Mouse (Mus musculus) heart, embryonic 16.5 days (tissue): Measurements from ENCODE around the gene Mras. TPM values are rescaled to one million over a fixed set of nuclear protein-coding genes. Genes with fewer than 3 reads are reported as not detected.

Experiments used
- ATAC-seq: fragments of 200-750 bp; cut with Nextera tagmentation; replicated peaks from 2 replicates; pipeline ENCODE4 v1.8.0; 2017; ENCODE audit warnings: moderate number of reproducible peaks; ENCODE audit not compliant: insufficient read depth, low FRiP score; ENCODE audit errors: extremely low read depth
- H3K27ac ChIP-seq: fragments of 300-500 bp; sonication (generic); 2 replicates; pipeline ENCODE4 v1.5.1; 2014; ENCODE audit warnings: mild to moderate bottlenecking, low read length, control low read depth, moderate library complexity
- H3K27me3 ChIP-seq: fragments of 300-500 bp; sonication (generic); 2 replicates; pipeline ENCODE4 v1.6.1; 2014; ENCODE audit warnings: low read length, mixed read lengths; ENCODE audit not compliant: control insufficient read depth, insufficient read depth
- H3K36me3 ChIP-seq: fragments of 300-500 bp; sonication (generic); 2 replicates; pipeline ENCODE4 v1.6.1; 2014; ENCODE audit not compliant: control insufficient read depth, insufficient read depth
- H3K4me1 ChIP-seq: fragments of 300-500 bp; sonication (generic); 2 replicates; pipeline ENCODE4 v1.6.1; 2014; ENCODE audit warnings: low read length, mixed read lengths; ENCODE audit not compliant: control insufficient read depth, insufficient read depth
- H3K4me2 ChIP-seq: fragments of 300-500 bp; sonication (generic); 2 replicates; pipeline ENCODE4 v1.6.1; 2014; ENCODE audit warnings: low read depth, mild to moderate bottlenecking, control low read depth, low read length
- H3K4me3 ChIP-seq: fragments of 300-500 bp; sonication (generic); 2 replicates; pipeline ENCODE4 v1.5.1; 2014; ENCODE audit warnings: mild to moderate bottlenecking, control low read depth, low read length
- H3K9ac ChIP-seq: fragments of 300-500 bp; sonication (generic); 2 replicates; pipeline ENCODE4 v1.6.1; 2014; ENCODE audit warnings: low read length, control low read depth
- H3K9me3 ChIP-seq: fragments of 300-500 bp; sonication (generic); replicated peaks from 2 replicates; pipeline ENCODE4 v1.6.1; 2016; ENCODE audit warnings: low read length; ENCODE audit not compliant: control insufficient read depth
- WGBS: fragments of 180-500 bp; shearing (Covaris S2); extraction: QIAGEN DNeasy Blood & Tissue Kit; methylation state at CpG from one replicate; pipeline ENCODE4 v1.1.7; 2014; 5-methylcytosine and 5-hydroxymethylcytosine counted together
- polyA plus RNA-seq: library from polyadenylated mRNA; unstranded; fragments of >200 nt; fragmentation: Nextera tagmentation; extraction: Ambion mirVana; gene quantifications from 2 replicates; pipeline ENCODE4 v1.2.1, GENCODE M21; 2015

Mras gene
- polyA plus RNA-seq, 1 experiment from 2014 or later, result 15.0 TPM

DNA sequence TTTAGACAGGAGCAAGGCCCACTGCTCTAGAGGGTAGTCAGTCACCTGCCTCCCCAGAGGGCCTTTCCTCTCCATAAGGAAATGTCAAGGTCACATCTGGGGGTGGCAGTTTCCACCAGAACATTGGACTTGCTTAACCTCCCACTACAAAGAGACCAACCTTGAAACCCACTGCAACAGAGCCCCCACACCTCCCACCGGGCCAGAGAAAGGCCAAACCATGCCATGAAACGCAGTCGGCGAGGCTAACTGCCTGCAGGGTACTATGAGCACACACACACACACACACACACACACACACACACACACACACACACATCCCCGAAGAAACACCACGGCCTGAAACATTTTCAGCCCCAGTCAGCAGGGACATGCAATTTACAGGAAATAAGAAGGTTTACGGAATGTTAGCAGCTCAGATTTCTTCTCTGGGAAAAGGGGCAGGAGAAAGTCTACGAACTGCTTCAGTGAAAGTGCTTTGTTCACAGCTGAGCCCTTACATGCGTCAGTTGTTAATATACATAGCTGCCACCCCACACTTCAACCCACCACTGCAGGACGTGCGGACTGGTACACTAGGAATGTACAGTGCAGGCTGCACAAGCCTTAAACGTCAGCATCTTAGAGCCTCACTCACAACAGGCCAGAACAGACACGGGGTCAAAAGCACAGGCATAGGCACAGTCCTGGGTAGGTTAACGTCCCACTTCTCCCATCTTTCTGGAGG, 2.1 kb downstream of the Mras start:
- Histone ChIP-seq H3K9me3 (no peaks in the 10 kb centered on the region), H3K4me1 (peaks cover 17% of the 10 kb centered on the region), H3K27ac (peak overlapping the region; percentile 84), H3K9ac (peak overlapping the region; percentile 87), H3K36me3 (no peaks in the 10 kb centered on the region), H3K27me3 (peaks cover 11% of the 10 kb centered on the region), H3K4me3 (peak overlapping the region; percentile 81), H3K4me2 (peak overlapping the region; percentile 96)
- 43% methylated on average over 14 of the region's 14 CpGs for WGBS
- ATAC-seq, result peak; percentile 67

DNA sequence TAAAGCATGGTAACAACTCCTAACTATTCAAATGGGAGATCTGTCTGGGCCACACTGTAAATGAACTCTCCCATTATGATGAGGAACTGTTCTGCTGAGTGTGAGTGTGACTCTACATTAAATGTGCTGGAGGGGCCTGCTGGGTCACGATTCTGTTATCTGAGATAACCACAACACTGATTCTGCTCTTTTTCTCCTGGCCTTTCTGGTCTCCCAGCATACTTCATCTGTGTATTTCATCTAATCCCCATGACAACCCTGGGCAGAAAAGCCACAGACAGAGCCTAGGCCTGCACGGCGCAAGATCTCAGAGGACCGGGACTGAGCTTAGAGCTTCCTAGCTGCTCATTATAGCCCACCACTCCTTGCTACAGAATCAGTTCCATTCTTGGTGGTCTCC, 4.7 kb downstream of the Mras start:
- H3K9ac ChIP-seq, result no peak overlapping the region
- 80% methylated on average over 4 of the region's 4 CpGs for WGBS
- H3K4me1 ChIP-seq, result peaks cover 24% of the 10 kb centered on the region
- H3K36me3 ChIP-seq, result no peaks in the 10 kb centered on the region
- ATAC-seq, result no peak
- no peaks in the 10 kb centered on the region; the same call in 1 of the 2 replicates for H3K27me3 ChIP-seq
- no peak overlapping the region for H3K4me2 ChIP-seq
- H3K9me3 ChIP-seq, result no peaks in the 10 kb centered on the region
- H3K4me3 ChIP-seq, result no peak overlapping the region
- no peak overlapping the region for H3K27ac ChIP-seq

DNA sequence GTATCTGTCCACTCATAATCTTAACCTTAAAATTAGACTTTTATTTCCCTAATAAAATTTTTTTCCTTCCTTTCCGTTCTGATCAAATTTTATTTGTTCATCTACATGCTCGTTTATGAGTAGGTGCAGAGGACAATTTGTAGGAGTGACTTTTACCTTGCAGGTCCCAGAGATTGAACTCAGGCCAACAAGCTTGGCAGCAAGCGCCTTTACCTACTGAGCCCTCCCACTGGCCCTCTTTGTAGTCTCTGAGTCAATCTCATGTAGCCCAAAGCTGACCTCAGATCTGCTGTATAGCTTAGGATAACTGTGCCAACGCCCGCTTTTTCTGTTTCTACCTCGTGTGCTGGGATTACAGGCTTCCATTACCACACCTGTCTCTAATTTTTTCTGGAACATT, 5.2 kb downstream of the Mras start:
- Histone ChIP-seq H3K27me3 (no peaks in the 10 kb centered on the region), H3K4me1 (peaks cover 19% of the 10 kb centered on the region; the same call in 1 of the 2 replicates), H3K36me3 (no peaks in the 10 kb centered on the region), H3K4me3 (no peak overlapping the region), H3K4me2 (no peak overlapping the region), H3K9ac (no peak overlapping the region), H3K9me3 (no peaks in the 10 kb centered on the region), H3K27ac (no peak overlapping the region)
- no peak for ATAC-seq
- WGBS, result 83% methylated on average over 6 of the region's 6 CpGs

DNA sequence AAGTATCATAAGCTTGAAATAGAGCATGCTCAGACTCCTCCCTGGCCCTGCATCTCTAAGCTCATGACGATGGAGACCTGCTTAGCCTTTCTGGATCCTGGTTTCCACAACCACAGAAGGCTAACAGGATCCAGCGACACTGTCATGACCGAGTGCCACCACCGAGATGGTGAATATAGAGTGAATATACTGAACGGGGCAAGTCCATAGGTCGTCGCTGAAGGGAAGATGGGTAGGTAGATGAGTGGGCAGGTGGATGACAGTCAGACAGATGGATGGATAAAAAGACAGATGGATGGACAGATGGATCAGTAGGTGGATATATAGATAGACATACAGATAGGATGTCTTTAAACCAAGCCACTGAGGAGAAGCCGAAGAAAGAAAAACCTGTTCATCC, 5.8 kb downstream of the Mras start:
- Histone ChIP-seq H3K36me3 (no peaks in the 10 kb centered on the region), H3K4me2 (no peak overlapping the region), H3K27ac (no peak overlapping the region), H3K4me3 (no peak overlapping the region), H3K9me3 (no peaks in the 10 kb centered on the region), H3K27me3 (no peaks in the 10 kb centered on the region), H3K4me1 (peaks cover 18% of the 10 kb centered on the region; the same call in 1 of the 2 replicates), H3K9ac (no peak overlapping the region)
- no peak for ATAC-seq
- 90% methylated on average over 8 of the region's 8 CpGs for WGBS

DNA sequence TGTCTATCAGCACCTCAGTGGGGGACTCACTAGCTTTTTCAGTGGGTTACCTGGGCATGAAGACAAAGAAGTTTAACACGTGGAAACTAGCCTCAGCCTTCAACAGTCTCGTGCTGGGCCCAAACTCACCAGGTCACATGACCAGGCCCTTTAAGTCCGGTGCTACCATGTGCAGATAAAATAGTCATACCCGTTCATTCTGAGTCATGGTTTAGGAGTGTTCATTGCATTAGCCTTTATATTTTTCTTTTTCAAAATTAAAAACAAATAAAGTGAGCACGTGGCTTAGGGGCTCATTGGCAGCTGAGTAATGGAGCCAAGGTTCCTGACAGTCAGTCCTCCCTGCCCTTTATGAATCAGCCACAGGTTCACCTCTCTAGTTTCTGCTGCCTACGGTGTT, 6.4 kb downstream of the Mras start:
- Histone ChIP-seq H3K36me3 (no peaks in the 10 kb centered on the region), H3K4me1 (peaks cover 17% of the 10 kb centered on the region; the same call in 1 of the 2 replicates), H3K4me3 (no peak overlapping the region), H3K27ac (no peak overlapping the region), H3K4me2 (no peak overlapping the region), H3K27me3 (no peaks in the 10 kb centered on the region), H3K9me3 (no peaks in the 10 kb centered on the region), H3K9ac (no peak overlapping the region)
- no peak for ATAC-seq
- 74% methylated on average over 6 of the region's 6 CpGs for WGBS

DNA sequence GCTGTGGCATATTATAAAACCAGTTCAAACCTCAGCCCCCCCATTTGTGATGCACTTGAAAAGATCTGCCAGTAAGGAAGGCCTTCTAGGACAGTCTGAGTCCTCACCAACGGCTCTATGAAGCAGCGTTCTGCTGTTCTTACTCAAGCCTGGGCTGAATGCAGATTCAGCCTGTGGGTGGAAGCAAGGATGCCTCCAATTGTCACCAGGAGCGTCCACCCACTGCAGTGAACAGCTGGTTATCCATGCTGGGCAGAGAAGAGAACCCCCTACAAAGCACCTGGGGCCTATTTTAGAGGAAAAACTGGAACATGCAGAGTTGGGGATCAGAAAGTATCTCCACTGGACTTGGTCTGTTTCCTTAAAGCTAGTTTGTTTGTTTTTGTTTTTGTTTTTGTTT, 7.3 kb downstream of the Mras start:
- Histone ChIP-seq H3K4me1 (peaks cover 12% of the 10 kb centered on the region; the same call in 1 of the 2 replicates), H3K4me3 (no peak overlapping the region), H3K27ac (no peak overlapping the region), H3K27me3 (no peaks in the 10 kb centered on the region), H3K9me3 (no peaks in the 10 kb centered on the region), H3K4me2 (no peak overlapping the region), H3K36me3 (no peaks in the 10 kb centered on the region), H3K9ac (no peak overlapping the region)
- ATAC-seq, result no peak
- 86% methylated on average over 3 of the region's 3 CpGs for WGBS

DNA sequence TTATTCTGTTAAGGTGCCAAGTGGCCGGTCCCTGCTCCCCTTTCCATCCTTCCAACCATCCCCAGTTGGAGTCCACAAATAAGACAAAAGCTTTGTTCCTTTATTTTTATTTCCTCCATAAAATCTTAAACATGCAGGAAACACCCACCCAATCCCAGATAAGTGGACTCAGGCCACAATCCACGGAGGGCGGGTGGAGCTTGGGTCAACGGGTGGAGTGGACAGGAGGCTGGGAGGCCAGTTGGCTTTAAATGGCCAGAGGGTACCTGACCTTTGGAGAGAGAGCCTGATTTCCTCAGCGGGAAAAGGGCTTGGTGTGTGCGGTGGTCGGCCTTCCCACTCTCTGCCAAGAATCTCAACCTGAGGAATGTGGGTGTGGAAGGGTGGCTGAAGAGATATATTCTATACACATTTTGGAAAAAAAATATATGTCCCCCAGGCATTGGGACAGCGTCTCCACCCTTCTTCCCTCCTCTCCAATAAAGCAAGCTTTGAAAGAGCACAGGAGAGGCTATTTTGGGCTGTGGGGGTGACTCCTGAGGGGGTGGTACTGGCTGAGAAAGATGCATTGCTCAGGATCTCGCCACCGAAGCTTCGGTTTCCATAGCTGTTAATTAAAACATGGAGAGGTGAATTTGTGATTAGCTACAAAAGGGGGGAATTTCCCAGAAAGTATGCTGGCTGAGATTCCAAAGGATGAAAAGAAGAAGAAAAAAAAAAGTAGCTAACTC, 8.4 kb downstream of the Mras start:
- Histone ChIP-seq H3K4me3 (no peak overlapping the region), H3K9ac (no peak overlapping the region), H3K4me2 (no peak overlapping the region), H3K27me3 (no peaks in the 10 kb centered on the region), H3K27ac (no peak overlapping the region), H3K9me3 (no peaks in the 10 kb centered on the region), H3K4me1 (peaks cover 8% of the 10 kb centered on the region; the same call in 1 of the 2 replicates), H3K36me3 (no peaks in the 10 kb centered on the region)
- WGBS, result 49% methylated on average over 11 of the region's 11 CpGs
- ATAC-seq, result no peak

DNA sequence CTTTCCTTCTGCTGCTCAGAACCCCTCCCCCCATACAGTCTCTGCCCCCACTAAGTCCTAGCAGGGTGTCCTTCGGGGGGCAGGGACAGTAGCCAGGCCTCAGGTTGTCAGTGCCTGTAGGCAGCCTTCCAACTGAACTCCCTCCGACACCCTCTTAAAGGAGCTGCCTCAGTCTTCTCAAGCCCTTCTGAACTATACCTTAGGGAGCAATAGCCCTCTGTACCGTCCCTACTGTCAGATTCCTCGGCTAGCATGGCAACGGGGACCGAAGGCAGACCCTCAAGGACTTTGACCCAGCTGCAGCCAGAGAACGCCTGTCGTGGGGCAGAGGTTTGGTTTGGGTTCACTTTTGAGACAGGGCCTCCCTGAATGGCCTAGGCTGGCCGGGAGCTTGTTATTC, 11.9 kb downstream of the Mras start:
- no peak overlapping the region for H3K4me3 ChIP-seq
- no peak overlapping the region for H3K9ac ChIP-seq
- H3K9me3 ChIP-seq, result no peaks in the 10 kb centered on the region
- no peak overlapping the region for H3K4me2 ChIP-seq
- WGBS, result 56% methylated on average over 9 of the region's 9 CpGs
- H3K27me3 ChIP-seq, result no peaks in the 10 kb centered on the region
- H3K27ac ChIP-seq, result no peak overlapping the region
- peaks cover 8% of the 10 kb centered on the region; the same call in 1 of the 2 replicates for H3K4me1 ChIP-seq
- no peaks in the 10 kb centered on the region for H3K36me3 ChIP-seq
- no peak for ATAC-seq

DNA sequence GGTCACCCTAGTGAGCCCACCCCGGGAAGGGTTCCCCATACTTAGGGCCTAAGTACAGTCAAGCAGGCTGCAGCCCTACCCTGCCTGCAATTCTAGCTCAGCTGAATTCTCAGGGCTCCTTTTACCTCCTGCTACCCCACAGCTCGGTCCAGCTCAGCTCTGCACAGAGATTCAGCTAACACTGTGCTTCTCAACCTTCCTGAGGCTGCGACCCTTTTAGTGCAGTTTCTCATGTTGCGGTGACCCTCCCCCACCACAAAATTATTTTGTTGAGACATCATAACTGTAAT, 12.7 kb downstream of the Mras start:
- no peak for ATAC-seq
- H3K36me3 ChIP-seq, result no peaks in the 10 kb centered on the region
- 71% methylated on average over 4 of the region's 4 CpGs for WGBS
- no peak overlapping the region for H3K4me3 ChIP-seq
- H3K9ac ChIP-seq, result no peak overlapping the region
- no peak overlapping the region for H3K27ac ChIP-seq
- no peaks in the 10 kb centered on the region for H3K9me3 ChIP-seq
- H3K27me3 ChIP-seq, result no peaks in the 10 kb centered on the region
- H3K4me2 ChIP-seq, result no peak overlapping the region
- peaks cover 8% of the 10 kb centered on the region; the same call in 1 of the 2 replicates for H3K4me1 ChIP-seq
